Mouse (Mus musculus): ENCODE data around the gene Ddx49. TPM values are rescaled to one million over a fixed set of nuclear protein-coding genes. Genes with fewer than 3 reads are reported as not detected.

Gene Ddx49
- polyA plus RNA-seq, 1 experiment: 49.4 TPM

DNA sequence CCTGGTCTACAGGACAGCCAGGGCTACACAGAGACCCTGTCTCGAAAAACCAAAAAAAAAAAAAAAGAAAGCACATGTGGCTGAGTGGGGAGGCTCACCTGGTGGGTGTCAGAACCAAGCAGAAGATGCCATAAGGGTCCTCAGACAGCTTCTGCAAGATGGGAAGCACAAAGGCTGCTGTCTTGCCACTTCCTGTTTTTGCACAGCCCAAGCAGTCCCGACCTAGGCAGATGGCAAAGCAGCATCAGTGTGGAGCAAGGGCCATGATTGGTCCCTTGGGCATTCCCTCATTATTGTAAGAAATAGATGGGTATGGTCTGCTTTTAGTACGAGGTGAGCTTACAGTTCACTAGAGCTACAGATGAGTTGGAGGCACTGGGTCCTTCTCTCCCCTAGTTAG is 1.4 kb downstream of the Ddx49 start:
- Histone ChIP-seq H3K4me3 (ENCODE audit: low read depth, low read length) (no peak overlapping the region), H3K4me1 (ENCODE audit: control insufficient read depth, insufficient read depth, insufficient read length, low read length) (peaks cover 5% of the 10 kb centered on the region; the same call in 1 of the 2 replicates), H3K36me3 (ENCODE audit: control insufficient read depth, insufficient read depth, low read length) (peaks cover 37% of the 10 kb centered on the region), H3K27ac (ENCODE audit: insufficient read depth, low read depth, low read length) (peak overlapping the region; percentile 36; the same call in 1 of the 2 replicates), H3K27me3 (ENCODE audit: control insufficient read depth, insufficient read depth, low read length) (no peaks in the 10 kb centered on the region)
- no peak for TF ChIP-seq POLR2A (IDR thresholded peaks at IDR 0.05; ENCODE audit: low read depth, low read length)
- no peak for TF ChIP-seq CTCF (IDR thresholded peaks at IDR 0.05; ENCODE audit: extremely low read depth, insufficient read length, insufficient replicate concordance, low read depth, low read length)
- WGBS: 64% methylated on average over 3 of the region's 3 CpGs

DNA sequence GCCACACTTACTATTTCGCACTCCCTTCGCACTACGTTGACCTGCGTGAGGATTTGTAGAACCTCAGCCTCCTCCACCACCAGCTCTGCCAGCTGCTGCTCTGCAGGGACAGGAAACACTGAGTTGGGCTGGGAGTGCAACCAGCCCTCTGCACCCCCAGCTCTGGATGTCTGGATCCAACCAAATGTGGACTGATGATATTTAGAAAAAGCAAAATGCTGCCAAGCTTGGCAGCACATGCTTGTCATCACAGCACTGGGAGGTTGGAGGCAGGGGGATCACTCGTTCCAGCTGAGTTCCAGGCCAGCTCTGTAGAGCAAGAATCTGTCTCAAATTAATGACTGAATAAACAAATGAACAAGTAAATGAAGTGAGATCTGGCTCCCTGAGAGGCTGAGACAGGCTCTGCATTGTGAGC is 8.3 kb downstream of the Ddx49 start:
- Histone ChIP-seq H3K27ac (ENCODE audit: insufficient read depth, low read depth, low read length) (no peak overlapping the region), H3K4me1 (ENCODE audit: control insufficient read depth, insufficient read depth, insufficient read length, low read length) (no peaks in the 10 kb centered on the region), H3K4me3 (ENCODE audit: low read depth, low read length) (no peak overlapping the region), H3K27me3 (ENCODE audit: control insufficient read depth, insufficient read depth, low read length) (no peaks in the 10 kb centered on the region), H3K36me3 (ENCODE audit: control insufficient read depth, insufficient read depth, low read length) (peaks cover 55% of the 10 kb centered on the region)
- 77% methylated on average over 5 of the region's 5 CpGs for WGBS
- no peak for TF ChIP-seq POLR2A (IDR thresholded peaks at IDR 0.05; ENCODE audit: low read depth, low read length)
- TF ChIP-seq CTCF (IDR thresholded peaks at IDR 0.05; ENCODE audit: extremely low read depth, insufficient read length, insufficient replicate concordance, low read depth, low read length): no peak

DNA sequence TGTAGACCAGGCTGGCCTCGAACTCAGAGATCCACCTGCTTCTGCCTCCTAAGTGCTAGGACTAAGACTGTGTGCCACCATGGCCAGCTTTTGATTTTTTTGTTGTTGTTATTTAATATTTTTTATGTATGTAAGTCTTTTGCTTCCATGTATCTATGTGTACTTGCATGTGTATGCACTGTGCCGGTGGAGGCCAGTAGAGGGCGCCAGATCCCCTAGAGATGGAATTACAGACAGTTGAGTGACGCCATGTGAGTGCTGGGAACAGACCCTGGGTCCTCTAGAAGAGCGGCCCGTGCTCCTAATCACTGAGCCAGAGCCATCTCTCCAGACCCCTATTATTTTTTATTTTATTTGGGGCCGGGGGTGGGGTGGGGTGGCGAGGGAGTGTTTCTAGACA is 15.6 kb downstream of the Ddx49 start:
- Histone ChIP-seq H3K36me3 (ENCODE audit: control insufficient read depth, insufficient read depth, low read length) (no peaks in the 10 kb centered on the region; the same call in 1 of the 2 replicates), H3K27me3 (ENCODE audit: control insufficient read depth, insufficient read depth, low read length) (peaks cover 5% of the 10 kb centered on the region; the same call in 1 of the 2 replicates), H3K4me3 (ENCODE audit: low read depth, low read length) (no peak overlapping the region), H3K27ac (ENCODE audit: insufficient read depth, low read depth, low read length) (no peak overlapping the region), H3K4me1 (ENCODE audit: control insufficient read depth, insufficient read depth, insufficient read length, low read length) (no peaks in the 10 kb centered on the region)
- 90% methylated on average over 8 of the region's 8 CpGs for WGBS
- TF ChIP-seq POLR2A (IDR thresholded peaks at IDR 0.05; ENCODE audit: low read depth, low read length): no peak
- TF ChIP-seq CTCF (IDR thresholded peaks at IDR 0.05; ENCODE audit: extremely low read depth, insufficient read length, insufficient replicate concordance, low read depth, low read length): peak; percentile 40; the same call in 1 of the 2 replicates

DNA sequence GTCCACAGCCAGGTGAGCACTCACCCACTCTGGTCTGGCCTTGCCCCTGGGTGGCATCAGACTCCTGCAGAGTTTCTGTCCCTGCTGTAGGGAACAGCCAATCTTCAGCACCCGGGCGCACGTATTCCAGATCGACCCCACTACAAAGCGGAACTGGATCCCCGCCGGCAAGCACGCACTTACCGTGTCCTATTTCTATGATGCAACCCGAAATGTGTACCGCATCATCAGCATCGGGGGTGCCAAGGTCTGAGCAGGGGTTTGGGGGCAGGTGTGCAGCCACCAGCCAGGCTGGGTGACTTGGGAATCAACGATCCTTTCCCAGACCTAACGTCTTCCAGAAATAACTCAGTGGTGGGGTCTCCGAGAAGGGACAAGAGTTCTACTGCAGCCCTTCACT is 17.0 kb downstream of the Ddx49 start:
- Histone ChIP-seq H3K27me3 (ENCODE audit: control insufficient read depth, insufficient read depth, low read length) (peaks cover 5% of the 10 kb centered on the region; the same call in 1 of the 2 replicates), H3K27ac (ENCODE audit: insufficient read depth, low read depth, low read length) (no peak overlapping the region), H3K4me1 (ENCODE audit: control insufficient read depth, insufficient read depth, insufficient read length, low read length) (no peaks in the 10 kb centered on the region), H3K36me3 (ENCODE audit: control insufficient read depth, insufficient read depth, low read length) (no peaks in the 10 kb centered on the region), H3K4me3 (ENCODE audit: low read depth, low read length) (no peak overlapping the region)
- TF ChIP-seq CTCF (IDR thresholded peaks at IDR 0.05; ENCODE audit: extremely low read depth, insufficient read length, insufficient replicate concordance, low read depth, low read length): no peak
- TF ChIP-seq POLR2A (IDR thresholded peaks at IDR 0.05; ENCODE audit: low read depth, low read length): no peak
- 96% methylated on average over 15 of the region's 15 CpGs for WGBS

DNA sequence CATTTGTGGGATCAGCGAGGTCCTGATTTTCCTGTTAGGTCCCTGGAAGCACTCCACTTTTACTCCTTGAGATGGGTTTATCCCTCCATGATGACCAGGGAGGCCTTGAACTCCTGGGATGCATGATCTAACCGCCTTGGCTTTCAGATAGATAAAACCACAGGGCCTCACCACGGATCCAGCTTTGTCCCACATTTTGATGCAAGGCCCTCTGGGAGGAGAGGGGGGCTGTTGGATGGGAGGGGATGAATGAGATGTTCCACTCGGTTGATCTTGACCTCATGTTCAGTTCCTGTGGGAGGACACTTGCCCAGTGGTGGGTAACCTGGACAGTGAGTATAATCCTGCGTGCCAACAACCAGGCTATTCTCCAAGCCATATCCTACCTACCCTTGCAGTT is 17.9 kb downstream of the Ddx49 start:
- TF ChIP-seq CTCF (IDR thresholded peaks at IDR 0.05; ENCODE audit: extremely low read depth, insufficient read length, insufficient replicate concordance, low read depth, low read length) (no peak), POLR2A (IDR thresholded peaks at IDR 0.05; ENCODE audit: low read depth, low read length) (no peak)
- H3K27me3 ChIP-seq (ENCODE audit: control insufficient read depth, insufficient read depth, low read length): peaks cover 5% of the 10 kb centered on the region; the same call in 1 of the 2 replicates
- H3K36me3 ChIP-seq (ENCODE audit: control insufficient read depth, insufficient read depth, low read length): no peaks in the 10 kb centered on the region
- H3K27ac ChIP-seq (ENCODE audit: insufficient read depth, low read depth, low read length): no peak overlapping the region
- no peak overlapping the region for H3K4me3 ChIP-seq (ENCODE audit: low read depth, low read length)
- WGBS: 84% methylated on average over 5 of the region's 5 CpGs
- H3K4me1 ChIP-seq (ENCODE audit: control insufficient read depth, insufficient read depth, insufficient read length, low read length): no peaks in the 10 kb centered on the region

DNA sequence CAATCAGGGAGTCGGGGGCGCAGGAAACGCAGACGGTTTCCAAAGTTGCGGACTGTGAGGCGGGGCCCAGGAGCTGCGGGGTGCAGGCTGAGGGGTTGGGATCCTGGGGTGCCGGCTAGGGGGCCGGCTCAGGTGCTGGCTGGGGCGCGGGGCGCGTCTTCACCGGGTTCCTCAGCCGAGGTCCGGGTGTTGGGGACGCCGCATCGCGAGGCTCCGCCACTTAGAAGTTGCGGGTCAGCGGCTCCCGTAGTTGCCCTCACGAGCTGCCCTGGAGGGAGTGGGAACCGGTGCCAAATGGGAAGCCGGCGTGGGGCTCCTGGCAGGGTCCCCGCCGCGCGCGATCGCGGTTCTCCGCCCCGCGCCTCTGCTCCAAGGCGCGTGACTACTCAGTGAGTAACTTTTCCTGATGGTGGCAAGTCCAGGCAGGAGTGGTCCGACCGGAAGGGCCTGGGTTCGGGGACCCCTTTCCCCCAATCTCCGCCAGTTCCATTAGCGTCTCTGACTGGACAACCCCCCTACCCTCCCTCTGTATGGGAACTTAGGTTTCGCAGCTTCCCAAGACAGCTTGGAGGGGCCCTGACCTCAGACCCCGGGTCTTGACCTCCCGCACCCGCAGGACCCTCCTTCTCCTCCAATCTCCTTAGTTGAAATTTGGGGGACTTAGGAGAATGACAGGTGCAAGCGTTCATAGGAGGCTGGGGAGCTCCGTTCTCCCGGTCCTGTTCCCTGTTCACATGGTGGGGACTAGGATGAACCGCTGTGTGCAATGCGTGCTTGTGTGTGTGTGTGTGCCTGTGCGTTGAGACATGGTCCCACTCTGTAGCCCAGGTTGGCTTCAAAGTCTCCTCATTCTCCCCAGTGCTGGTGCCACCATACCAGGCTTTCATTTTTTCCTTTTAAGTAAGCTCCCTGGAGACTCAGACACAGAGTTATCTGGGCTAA is 18.9 kb downstream of the Ddx49 start:
- H3K27ac ChIP-seq (ENCODE audit: insufficient read depth, low read depth, low read length): no peak overlapping the region; the same call in 1 of the 2 replicates
- no peaks in the 10 kb centered on the region for H3K4me1 ChIP-seq (ENCODE audit: control insufficient read depth, insufficient read depth, insufficient read length, low read length)
- no peaks in the 10 kb centered on the region for H3K36me3 ChIP-seq (ENCODE audit: control insufficient read depth, insufficient read depth, low read length)
- no peak for TF ChIP-seq CTCF (IDR thresholded peaks at IDR 0.05; ENCODE audit: extremely low read depth, insufficient read length, insufficient replicate concordance, low read depth, low read length)
- TF ChIP-seq POLR2A (IDR thresholded peaks at IDR 0.05; ENCODE audit: low read depth, low read length): no peak
- peak overlapping the region; percentile 86 for H3K4me3 ChIP-seq (ENCODE audit: low read depth, low read length)
- 4% methylated on average over 55 of the region's 55 CpGs for WGBS
- H3K27me3 ChIP-seq (ENCODE audit: control insufficient read depth, insufficient read depth, low read length): peaks cover 5% of the 10 kb centered on the region; the same call in 1 of the 2 replicates

DNA sequence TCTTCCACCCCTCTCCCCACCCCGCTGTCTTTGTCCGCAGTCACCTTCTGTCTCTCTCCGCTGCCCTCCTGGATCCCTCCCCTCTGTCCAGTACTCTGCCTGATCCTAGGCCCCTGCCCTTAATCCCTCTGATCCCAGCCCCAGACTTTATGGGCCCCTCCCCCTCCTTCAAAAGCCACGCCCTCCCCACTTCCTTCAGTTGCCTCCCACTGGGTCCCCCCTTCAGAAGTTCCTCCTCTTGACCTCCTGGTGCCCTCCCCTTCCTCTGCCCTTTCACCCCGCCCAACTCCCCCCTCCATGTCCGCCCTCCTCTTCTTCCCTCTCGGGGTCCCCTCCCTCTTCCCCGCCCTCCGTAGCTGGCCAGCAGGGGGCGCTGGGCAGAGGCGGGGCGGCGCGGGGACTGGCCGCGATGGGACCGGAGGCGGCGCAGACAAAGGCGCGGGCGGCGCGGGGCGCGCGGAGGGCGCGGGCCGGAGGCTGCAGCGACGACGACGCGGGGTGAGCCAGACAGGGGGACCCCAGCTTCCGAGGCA is 19.6 kb downstream of the Ddx49 start, which contains the start of gene Homer3:
Gene Homer3, plus strand, starts transcription at position 225 of the 533 bp plus-strand sequence.
- Histone ChIP-seq H3K27me3 (ENCODE audit: control insufficient read depth, insufficient read depth, low read length) (peaks cover 5% of the 10 kb centered on the region; the same call in 1 of the 2 replicates), H3K4me1 (ENCODE audit: control insufficient read depth, insufficient read depth, insufficient read length, low read length) (no peaks in the 10 kb centered on the region), H3K4me3 (ENCODE audit: low read depth, low read length) (peak within 1 kb of the TSS; percentile 86), H3K27ac (ENCODE audit: insufficient read depth, low read depth, low read length) (no peak within 1 kb of the TSS; the same call in 1 of the 2 replicates), H3K36me3 (ENCODE audit: control insufficient read depth, insufficient read depth, low read length) (no peaks in the 10 kb centered on the region)
- 4% methylated on average over 34 of the region's 36 CpGs for WGBS
- peak; percentile 81; the same call in 1 of the 2 replicates for TF ChIP-seq CTCF (IDR thresholded peaks at IDR 0.05; ENCODE audit: extremely low read depth, insufficient read length, insufficient replicate concordance, low read depth, low read length)
- TF ChIP-seq POLR2A (IDR thresholded peaks at IDR 0.05; ENCODE audit: low read depth, low read length): no peak; the same call in 1 of the 2 replicates
